Mouse (Mus musculus) Patski (cell line): ENCODE data around the gene Abcd4. TPM values are rescaled to one million over a fixed set of nuclear protein-coding genes. Genes with fewer than 3 reads are reported as not detected.

Experiments
- ATAC-seq: fragments of 100-300 bp; one replicate; pipeline ENCODE4 v1.8.0; 2021
- CTCF ChIA-PET: fragments of 350-600 bp; sonication (Branson Sonifier 250); formaldehyde crosslinking; loops from one replicate; lab custom pipeline; 2022; ENCODE audit warnings: inconsistent platforms; lab: Charles Lee
- POLR2A ChIA-PET: fragments of 350-600 bp; sonication (Branson Sonifier 250); formaldehyde crosslinking; loops from one replicate; lab custom pipeline; 2022; ENCODE audit warnings: antibody characterized with exemption, inconsistent platforms; lab: Charles Lee
- DNase-seq: peaks from one replicate; pipeline ENCODE4 v3.0.0-alpha.2; 2011; ENCODE audit warnings: low read depth, low spot score
- H3K27me3 ChIP-seq: fragments of 371-371 bp; one replicate; pipeline ENCODE4 v1.5.1; 2021
- CTCF ChIP-seq: fragments of 100-300 bp; IDR thresholded peaks from one replicate; pipeline ENCODE4 v1.5.1; 2021
- in situ Hi-C: fragments of 300-500 bp; cut with MboI; formaldehyde crosslinking; loops from 3 replicates; pipeline ENCODE4 v1.11.1; 2018; ENCODE audit warnings: low pct_unique_long_range_greater_than_20kb, mixed read lengths
- polyA plus RNA-seq: library from polyadenylated mRNA; unstranded; gene quantifications from one replicate; pipeline ENCODE4 v1.2.3, GENCODE M21; 2021

Gene Abcd4
- polyA plus RNA-seq, 1 experiment from 2014 or later: 15.4 TPM

DNA sequence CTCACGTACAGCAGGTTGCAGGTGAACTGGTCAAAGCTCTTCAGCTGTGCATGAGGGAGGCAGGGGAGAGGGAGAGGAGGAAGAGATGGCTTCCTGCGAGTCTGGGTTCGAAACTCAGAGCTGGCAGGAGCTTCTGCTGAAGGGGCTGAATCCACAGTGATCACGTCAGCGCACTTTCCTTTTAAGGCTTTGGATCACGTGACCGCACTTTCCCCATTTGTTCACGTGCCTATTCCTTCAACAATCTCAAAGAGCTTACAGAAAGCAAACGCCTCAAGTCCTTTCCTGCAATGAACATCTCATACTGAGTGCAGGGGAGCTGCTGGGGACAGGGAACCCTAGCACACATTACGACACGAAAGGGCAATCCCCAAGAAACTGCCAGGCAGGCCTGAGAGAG is 3.2 kb downstream of the Abcd4 start:
- CTCF ChIA-PET: interaction anchor here (1.7 kb wide), 1 partner anchor 24 kb away, joined by 5 read pairs; no protein-coding TSS in a partner anchor
- POLR2A ChIA-PET: no interaction called here

DNA sequence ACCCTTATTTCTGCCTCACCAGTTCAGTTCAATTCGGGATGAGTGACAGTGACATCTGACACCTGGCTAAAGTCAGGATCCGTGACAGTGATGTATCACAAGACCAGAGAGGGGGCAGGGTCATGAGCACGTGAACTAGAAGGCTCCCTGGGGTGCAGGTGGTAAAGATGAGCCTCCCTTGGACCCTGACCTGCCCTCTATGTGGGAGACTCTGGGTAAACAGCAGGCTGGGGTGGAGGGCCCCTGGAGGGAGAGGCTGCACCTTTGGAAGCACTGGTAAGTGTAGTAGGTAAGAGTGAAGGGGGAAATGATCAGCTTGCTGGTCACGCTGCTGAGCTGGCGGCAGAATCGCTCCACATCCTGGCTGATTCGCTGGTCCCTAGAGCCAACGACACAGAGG is 4.7 kb downstream of the Abcd4 start:
- in situ Hi-C loops: no loop called here
- ChIA-PET POLR2A (no interaction called here), CTCF (no interaction called here)
- no peak for ATAC-seq
- no peak for DNase-seq
- no peak for TF ChIP-seq CTCF
- no peaks in the 10 kb centered on the region for H3K27me3 ChIP-seq

More for the DNA sequence above, 3.2 kb downstream of the Abcd4 start:
- H3K27me3 ChIP-seq: no peaks in the 10 kb centered on the region
- no peak for TF ChIP-seq CTCF
- in situ Hi-C loops: no loop called here
- ATAC-seq (no peak), DNase-seq (no peak)

DNA sequence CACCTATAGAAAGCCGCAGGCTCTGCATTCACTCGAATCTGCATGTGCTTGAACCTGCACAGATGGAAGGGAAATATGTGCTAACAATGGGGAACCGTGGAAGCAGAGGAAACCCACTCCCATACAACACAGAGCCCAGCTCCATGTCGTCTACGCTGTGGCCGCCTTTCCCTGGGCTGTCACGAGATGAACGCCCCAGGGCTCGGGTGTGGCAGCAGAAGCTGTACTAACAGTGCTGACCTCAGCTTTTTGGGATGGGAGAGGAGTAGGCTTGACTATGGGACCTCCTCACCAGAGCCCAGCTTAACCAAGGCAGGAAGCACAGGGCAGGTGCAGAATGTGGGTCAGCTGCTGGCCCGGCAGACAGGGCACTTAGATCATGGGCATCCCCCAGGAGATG is 5.5 kb downstream of the Abcd4 start:
- DNase-seq (no peak), ATAC-seq (no peak)
- ChIA-PET CTCF (no interaction called here), POLR2A (no interaction called here)
- H3K27me3 ChIP-seq: no peaks in the 10 kb centered on the region
- in situ Hi-C loops: no loop called here
- TF ChIP-seq CTCF: no peak

DNA sequence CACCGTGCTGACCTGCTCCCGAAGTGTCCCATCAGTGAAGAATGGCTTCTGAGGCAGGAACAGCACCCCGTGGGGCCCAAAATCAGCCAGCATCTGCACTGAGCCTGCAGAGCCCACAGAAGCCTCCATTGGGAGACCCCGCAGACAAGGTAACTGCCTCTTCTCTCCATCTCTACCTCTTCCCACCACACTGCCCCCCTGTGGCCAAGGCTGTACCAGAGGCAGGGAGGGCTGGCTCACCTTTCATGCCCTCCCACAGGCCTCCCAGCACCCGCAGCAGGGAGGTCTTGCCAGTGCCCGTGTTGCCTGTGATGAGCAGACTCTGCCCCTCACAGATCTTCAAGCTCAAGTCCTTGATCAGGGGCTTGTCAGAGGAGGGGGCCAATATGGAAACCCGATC is 11.4 kb downstream of the Abcd4 start:
- ChIA-PET POLR2A (no interaction called here), CTCF (no interaction called here)
- no peak for DNase-seq
- no peak for ATAC-seq
- no peaks in the 10 kb centered on the region for H3K27me3 ChIP-seq
- in situ Hi-C loops: no loop called here
- no peak for TF ChIP-seq CTCF

DNA sequence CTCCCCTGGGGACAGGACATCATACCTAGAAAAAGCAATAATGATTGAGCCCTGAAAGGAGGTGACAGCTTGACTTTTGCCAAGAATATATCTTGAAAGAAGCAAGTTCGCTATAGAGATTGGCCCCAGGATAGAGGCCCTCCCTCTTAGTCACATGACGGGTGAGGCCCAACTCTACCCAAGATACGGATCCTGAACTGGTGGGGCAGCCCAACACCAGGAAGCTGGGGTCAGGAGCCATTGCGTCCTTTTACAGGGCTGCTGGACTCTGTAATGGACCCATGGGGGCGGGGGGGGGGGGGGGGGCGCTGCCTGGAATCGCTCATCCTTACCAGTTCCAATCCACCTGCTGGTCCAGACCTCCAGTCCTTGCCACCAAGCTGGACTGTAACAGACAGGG is 13.2 kb downstream of the Abcd4 start:
- CTCF ChIA-PET: interaction anchor here (1.2 kb wide), 1 partner anchor 14 kb away, joined by 3 read pairs; no protein-coding TSS in a partner anchor
- ATAC-seq (no peak), DNase-seq (no peak)
- POLR2A ChIA-PET: no interaction called here
- no peak for TF ChIP-seq CTCF
- in situ Hi-C loops: no loop called here
- no peaks in the 10 kb centered on the region for H3K27me3 ChIP-seq

DNA sequence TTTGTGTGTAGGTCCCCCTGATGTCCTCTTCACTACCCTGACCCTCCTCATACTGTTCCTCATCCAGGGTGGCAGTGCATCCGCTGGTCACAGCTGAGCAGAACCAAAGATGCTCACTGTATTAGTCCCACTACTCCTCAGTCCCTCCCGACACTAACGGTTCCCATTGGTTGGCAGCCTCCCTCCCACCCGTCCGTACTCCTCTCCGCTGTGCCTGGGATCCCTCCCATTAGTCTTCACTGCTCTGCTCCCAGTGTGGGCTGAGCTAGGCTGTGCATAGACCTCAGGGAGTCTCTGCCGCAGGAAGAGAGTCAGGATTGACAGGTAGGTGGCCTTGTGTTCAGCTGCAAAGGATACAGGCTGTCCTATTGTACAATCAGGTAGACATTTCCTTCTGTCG is 18.9 kb downstream of the Abcd4 start:
- no peak for ATAC-seq

DNA sequence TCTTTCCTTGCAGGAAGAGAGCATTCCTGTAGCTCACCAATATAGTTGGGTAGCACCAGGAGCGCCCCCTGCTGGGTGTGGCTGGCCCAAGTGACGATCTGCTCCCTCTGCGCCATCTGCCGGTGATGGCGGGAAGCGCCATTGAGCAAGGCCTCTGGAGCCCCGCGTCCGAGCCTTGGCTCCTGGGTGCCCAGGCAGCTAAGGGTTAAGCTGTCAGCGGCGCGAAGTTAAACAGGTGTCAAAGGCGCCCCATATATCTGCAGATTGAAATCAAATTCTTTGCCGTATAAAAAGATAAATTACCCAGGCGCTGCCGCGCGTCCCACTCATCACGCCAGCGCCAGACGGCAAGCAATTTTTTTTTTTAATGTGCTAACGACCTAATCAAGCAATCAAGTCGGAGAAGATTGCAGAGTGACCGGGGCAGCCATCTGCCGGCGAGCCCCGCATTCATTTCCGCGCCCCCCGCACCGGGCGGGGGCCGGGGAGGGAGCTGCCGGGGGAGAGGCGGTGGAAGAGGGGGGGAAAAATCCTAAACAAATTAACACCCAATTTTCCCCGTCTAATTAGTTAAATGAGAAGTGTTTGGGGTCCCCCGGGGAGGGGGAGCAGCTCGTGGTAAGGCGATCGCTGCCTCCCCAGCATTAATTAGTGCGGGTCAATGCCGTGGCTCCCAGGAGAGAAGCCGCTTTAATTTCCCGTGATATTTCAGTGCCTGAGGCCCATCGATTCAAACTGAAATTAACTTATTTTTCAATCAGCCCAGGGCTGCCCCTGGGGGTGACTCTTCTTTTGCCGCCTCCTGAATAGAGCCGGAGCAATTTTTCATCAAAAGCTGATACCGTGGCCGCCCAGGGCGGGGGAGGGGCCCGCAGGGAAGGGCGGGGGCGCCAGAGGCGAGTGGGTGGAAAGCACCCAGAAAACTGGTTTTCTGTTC is 27.1 kb downstream of the Abcd4 start:
- ChIA-PET CTCF (interaction anchor here (0.7 to 2.3 kb wide), 20 partner anchors 9 to 167 kb away, joined by 3 to 8 read pairs (median 4); partner anchors contain the start of gene Vsx2), POLR2A (interaction anchor here (0.6 kb wide), 1 partner anchor 180 kb away, joined by 3 read pairs; no protein-coding TSS in a partner anchor)
- peak; percentile 31 for ATAC-seq
- in situ Hi-C loops: loop anchor here (5.0 kb wide), 2 partner anchors 48 to 123 kb away; no protein-coding TSS in a partner anchor
- no peak for TF ChIP-seq CTCF
- DNase-seq: peak; percentile 15
- peaks cover 18% of the 10 kb centered on the region for H3K27me3 ChIP-seq

More for the DNA sequence above, 18.9 kb downstream of the Abcd4 start:
- ChIA-PET POLR2A (no interaction called here), CTCF (no interaction called here)
- no peak for TF ChIP-seq CTCF
- in situ Hi-C loops: no loop called here
- peaks cover 5% of the 10 kb centered on the region for H3K27me3 ChIP-seq
- no peak for DNase-seq

DNA sequence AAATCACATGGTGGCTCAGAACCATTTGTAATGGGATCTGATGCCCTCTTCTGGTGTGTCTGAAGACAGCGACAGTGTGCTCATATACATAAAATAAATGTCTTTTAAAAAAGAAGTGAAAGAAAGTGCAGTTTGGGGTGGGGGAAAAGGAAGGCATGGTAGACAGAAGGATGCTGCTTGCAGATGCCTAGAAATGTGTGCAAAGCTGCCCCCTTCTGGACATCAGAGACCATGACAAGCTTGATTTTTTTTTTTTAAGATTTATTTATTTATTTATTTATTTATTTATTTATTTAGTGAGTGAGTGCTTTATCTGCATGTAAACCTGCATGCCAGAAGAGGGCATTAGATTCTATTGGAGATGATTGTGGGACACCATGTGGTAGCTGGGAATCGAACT is 35.9 kb downstream of the Abcd4 start:
- ChIA-PET POLR2A (no interaction called here), CTCF (interaction anchor here (2.4 kb wide), 1 partner anchor 8 kb away, joined by 8 read pairs; no protein-coding TSS in a partner anchor)
- in situ Hi-C loops: no loop called here
- peak; percentile 23 for TF ChIP-seq CTCF
- peaks cover 12% of the 10 kb centered on the region for H3K27me3 ChIP-seq
- DNase-seq (no peak), ATAC-seq (no peak)

DNA sequence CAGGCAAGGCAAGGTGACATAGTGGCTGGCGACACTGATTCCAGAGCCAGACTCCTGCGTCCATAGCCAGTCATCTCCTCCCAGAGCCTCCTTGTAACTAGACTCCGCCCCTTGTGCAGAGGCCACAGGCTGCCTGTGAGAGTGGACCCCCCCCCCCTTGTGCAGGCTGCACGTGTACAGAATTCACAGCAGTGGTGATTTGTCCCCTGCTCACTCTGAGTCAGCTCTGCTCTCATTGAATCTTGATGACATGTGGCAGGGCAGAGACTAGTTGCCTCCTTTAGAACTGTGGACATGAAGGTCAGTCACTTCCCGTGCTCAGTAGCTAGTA is 38.8 kb downstream of the Abcd4 start:
- CTCF ChIA-PET: no interaction called here
- in situ Hi-C loops: no loop called here
- ATAC-seq (no peak), DNase-seq (no peak)
- no peak for TF ChIP-seq CTCF
- peaks cover 22% of the 10 kb centered on the region for H3K27me3 ChIP-seq
- POLR2A ChIA-PET: no interaction called here

DNA sequence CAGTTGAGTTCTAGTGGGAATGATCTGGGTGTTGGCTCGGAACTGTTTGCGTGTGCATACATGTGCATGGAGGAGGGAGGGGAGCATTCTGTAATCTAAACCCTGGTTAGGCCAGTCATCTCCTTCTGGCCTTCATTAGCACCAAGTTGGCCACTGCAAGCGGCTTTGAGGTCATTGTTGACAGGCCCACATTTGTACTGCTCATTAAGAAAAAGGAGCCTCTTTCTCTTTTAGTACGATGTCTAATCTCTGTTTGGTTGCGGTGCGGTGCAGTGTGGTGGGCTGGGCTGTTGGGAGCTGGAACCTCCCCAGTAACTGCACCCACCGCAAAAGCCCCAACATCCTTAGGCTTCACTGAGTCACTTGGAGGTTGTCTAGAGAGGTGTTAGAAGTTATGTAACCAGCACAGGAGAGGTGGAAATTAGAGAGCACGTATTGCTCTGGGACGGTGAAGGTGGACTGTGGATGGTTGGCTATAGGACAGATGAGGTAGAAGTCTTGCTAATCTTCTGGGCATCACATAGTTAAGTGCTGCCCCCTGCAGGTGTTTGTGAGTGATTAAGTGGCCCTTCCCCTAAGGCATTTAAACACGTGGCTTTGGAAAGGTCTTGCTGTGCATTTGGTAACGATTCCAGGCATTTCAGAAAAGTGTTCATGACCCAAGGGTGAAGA is 39.3 kb downstream of the Abcd4 start:
- in situ Hi-C loops: no loop called here
- H3K27me3 ChIP-seq: peaks cover 27% of the 10 kb centered on the region
- DNase-seq (no peak), ATAC-seq (no peak)
- POLR2A ChIA-PET: no interaction called here
- TF ChIP-seq CTCF: no peak
- CTCF ChIA-PET: no interaction called here

DNA sequence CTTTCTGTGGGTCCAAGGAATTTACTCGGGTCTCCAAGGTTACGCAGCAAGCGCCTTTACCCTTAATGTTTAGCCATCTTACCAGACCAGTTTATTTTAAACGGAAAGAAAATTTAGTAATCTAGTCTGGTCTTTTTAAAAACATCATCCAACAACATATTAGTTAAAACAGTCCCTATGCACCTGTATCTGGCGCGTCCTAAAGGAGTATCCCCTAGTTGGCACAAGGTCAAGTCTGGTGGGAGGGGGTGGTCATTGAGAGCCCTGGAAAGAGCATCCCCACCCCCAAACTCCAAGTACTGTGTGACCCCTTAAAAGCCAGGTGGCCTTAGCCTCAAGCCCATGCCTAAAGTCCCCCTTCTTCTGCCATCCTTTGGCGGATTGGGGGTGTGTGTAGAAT is 44.1 kb downstream of the Abcd4 start:
- peaks cover 47% of the 10 kb centered on the region for H3K27me3 ChIP-seq
- in situ Hi-C loops: no loop called here
- DNase-seq (no peak), ATAC-seq (no peak)
- ChIA-PET POLR2A (no interaction called here), CTCF (no interaction called here)
- no peak for TF ChIP-seq CTCF
